Mouse (Mus musculus): ENCODE measurements around the gene P3h4.

DNA sequence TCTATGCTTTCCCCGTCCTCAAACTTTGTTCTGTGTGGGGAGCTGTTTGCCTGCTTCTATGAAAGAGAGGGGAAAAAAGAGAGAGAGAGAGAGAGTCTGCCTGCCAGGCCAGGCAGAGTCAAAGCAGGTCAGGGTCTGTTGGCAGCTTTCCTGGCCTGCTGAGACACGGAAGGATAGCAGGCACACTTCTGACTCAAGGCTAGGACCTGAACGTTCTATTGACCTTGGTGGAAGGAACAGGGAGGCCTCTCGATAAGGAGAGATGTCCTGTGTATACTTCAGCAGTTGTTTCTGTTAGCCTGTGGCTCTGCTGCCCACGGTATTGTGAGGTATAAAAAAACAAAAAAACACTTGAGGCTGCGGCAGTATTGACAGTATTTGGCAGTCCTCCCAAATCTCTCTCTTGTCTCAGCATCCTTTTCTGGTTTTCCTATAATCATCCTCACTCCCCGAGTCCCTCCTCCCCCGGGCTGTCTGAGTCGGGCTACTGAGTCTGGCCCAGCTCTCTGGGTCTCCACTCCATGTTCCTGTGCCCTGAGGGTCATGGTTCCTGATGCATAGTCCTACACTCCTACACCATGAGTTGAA, 14.1 kb upstream of the P3h4 start:
- TF ChIP-seq CTCF (IDR thresholded peaks at IDR 0.05; ENCODE audit: low read depth) (no peak), EP300 (IDR thresholded peaks at IDR 0.05; ENCODE audit: low read depth) (no peak)

Data from liver, postnatal 0 days (tissue).